Mouse (Mus musculus) hematopoietic stem cell, adult 5-6 weeks (primary cell): Measurements from ENCODE around the gene Dnah14. TPM values are rescaled to one million over a fixed set of nuclear protein-coding genes. Genes with fewer than 3 reads are reported as not detected.

Experiments used
- ATAC-seq, 2 experiments: fragments of 125-278 bp in 1 of 2; replicated peaks in 1 of 2; 2 replicates each; pipeline ENCODE4 v1.8.0; 2016 to 2017; ENCODE audit warnings: inconsistent platforms in 2 of 2, mild to moderate bottlenecking in 2 of 2, moderate number of reproducible peaks in 2 of 2, low read depth in 1 of 2, moderate TSS enrichment in 1 of 2; ENCODE audit not compliant: low FRiP score in 2 of 2, poor library complexity in 2 of 2, severe bottlenecking in 2 of 2, insufficient read depth in 1 of 2, low TSS enrichment in 1 of 2
- total RNA-seq: library from RNA; stranded (forward); fragments of 172-1452, 232-1000 nt; gene quantifications from 2 replicates; pipeline ENCODE4 v1.2.3, GENCODE M21; 2017

Gene Dnah14
- total RNA-seq, 1 experiment from 2014 or later, result 8.0 TPM

- ATAC-seq, result no peak
Measured at GRCm38 (mm10) chr1:181838111-181838510, 261.8 kb downstream of the Dnah14 start.

- peak in 1 of 2 experiments; percentile 13; a peak in 1 of 4 replicates for ATAC-seq
Measured at GRCm38 (mm10) chr1:181839746-181840366, 263.5 kb downstream of the Dnah14 start.

DNA sequence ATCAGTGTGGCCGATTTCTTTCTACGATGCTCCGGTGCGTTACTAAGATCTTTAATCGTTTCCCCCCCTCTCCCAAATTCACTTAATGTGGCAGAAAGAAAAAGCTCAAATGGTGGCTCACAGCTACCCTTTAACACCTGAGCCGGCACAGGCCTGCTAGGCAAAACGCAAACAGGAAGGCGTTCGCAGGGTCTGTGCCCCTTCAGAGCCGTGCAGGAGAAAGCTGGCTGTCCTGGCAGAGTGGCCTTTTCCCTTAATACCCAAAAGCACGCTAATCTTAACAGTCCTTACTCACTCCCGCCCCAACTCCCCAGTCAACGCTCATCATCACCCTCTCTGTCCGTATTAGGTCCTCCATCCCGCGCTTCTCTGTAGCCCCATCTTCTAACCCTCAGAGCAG, 265.0 kb downstream of the Dnah14 start:
- no peak for ATAC-seq

GRCm38 (mm10) chr1:181841864-181842672, 265.7 kb downstream of the Dnah14 start:
- ATAC-seq, result peak; percentile 90 to 94

- 0 out of 4 replicates have a peak, but pooled peaks of 1 of the 2 experiments have one; percentile 15 for ATAC-seq
Measured at GRCm38 (mm10) chr1:181842781-181843180, 266.4 kb downstream of the Dnah14 start, which contains the start of gene Lbr. Gene Lbr (minus strand): TSS chr1:181843046.

DNA sequence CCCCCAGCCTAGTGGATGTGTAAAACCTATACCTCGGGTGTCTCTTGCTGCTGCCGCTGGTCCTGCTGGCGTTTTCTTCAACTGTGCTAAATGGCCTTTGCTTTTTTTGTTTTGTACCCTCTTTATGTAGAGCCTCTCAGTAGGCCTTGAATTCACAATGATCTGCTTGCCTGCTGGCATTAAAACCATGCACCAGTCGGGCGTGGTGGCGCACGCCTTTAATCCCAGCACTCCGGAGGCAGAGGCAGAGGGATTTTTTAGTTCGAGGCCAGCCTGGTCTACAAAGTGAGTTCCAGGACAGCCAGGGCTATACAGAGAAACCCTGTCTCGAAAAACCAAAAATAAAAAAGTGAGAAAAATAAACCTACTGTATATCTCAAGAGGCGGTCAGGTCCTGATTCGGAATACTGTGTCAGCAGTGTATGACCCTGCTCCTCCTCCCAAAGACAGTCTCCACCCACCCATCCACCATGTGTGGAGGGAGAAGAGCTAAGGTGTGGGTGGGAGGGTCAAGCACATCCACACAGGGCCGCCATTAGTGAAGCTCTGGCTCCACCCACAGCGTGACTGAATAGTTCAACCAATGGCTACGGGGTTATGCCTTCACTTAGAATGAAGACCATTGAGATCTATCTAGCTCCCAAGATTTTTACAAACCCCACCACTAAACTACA, 268.7 kb downstream of the Dnah14 start:
- no peak for ATAC-seq

DNA sequence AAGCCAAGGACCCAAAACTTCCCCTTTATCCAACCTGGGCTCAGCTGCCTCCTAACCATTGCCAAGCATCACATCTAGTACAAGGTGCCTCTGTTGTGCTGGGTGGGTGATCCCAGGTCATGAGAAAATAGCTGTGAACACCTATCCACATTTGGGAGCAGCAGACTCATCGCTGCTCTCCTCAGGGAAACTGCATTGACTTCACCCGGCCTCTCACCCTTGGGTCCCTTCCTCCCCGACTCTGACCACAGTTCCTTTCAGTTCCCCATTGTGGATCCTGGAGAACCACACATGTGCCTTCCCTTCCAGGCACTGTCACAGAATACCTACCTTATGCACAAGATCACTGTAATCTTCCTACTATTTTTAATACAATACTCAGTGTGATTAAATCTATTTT, 269.4 kb downstream of the Dnah14 start:
- ATAC-seq, result no peak

- no peak for ATAC-seq
Measured at GRCm38 (mm10) chr1:181847396-181847795, 271.0 kb downstream of the Dnah14 start.

DNA sequence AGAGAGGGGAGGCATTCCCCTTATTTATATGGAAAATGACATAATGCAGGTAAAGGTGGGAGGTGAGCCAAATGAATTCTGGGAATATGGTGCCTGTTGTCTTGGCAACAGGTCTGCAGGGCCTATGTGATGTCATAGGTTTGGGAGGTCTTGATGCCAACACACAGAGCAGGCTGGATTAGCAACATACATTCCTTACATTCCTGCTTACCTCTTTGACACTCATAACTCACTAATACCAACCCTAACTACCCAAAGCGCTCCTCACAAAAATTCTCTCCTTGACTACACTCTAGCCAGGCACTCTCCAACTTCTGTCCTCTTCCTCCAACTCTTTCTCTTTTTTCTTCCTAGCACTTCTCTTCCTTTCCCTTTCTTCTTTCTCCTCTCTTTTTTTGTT, 271.9 kb downstream of the Dnah14 start:
- no peak for ATAC-seq

DNA sequence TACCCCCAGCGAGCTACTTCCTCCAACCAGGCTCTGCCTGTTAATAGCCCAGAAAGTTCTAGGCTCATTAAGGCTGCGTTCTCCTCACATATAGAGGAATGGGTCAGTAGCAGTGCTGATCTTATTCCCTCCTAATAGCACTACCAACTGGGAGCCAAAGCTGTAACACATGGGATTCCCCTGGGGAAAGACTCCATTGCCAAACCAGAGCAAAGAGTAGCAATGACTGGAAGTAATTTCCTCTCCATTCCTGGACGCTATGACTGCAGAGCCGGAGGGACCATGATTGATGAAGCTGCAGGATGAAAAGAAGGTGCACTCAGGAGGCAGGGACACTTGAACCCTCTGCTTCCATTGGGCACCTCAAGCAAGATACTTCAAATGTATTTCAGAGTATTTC, 274.1 kb downstream of the Dnah14 start:
- no peak for ATAC-seq

DNA sequence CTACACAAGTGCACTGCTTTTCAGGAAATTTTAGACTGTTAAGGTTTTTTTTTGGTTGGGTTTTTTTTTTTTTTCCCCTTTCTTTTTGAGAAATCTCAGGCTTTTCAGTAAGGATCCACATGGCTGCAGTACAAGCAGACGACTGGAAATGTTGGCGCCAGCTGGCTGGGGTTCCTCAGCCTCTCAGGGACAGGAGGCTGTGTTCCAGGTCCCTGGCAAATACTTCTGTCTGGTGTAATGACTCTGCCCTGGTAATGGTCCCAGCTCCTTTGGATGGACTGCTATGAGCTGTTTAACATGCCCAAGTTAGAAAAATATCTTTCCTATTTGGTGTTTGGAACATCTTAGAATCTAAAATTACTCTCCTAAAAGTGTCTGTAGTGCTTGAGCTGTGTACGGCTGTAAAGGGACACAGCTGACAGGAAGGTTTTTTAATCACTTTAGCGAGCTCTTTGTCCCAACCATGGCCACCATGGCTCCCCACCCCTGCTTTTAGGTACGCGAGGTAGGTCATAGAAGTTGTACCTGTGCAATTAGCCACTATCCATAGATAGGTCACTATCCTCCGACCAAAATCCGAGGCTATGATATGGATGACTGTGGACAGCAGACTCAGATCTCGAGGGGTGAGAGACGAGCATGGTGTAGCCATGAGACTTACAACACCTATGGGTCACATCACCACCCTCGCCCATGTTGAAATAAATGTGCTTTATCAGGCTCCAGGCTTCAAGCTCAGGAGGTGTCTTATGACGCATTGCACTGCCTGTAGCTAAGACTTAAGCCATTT, 275.4 kb downstream of the Dnah14 start:
- 0 out of 4 replicates have a peak, but pooled peaks of 1 of the 2 experiments have one; percentile 5 for ATAC-seq

- peak; percentile 63 to 73 for ATAC-seq
Measured at GRCm38 (mm10) chr1:181852466-181852865, 276.1 kb downstream of the Dnah14 start.

DNA sequence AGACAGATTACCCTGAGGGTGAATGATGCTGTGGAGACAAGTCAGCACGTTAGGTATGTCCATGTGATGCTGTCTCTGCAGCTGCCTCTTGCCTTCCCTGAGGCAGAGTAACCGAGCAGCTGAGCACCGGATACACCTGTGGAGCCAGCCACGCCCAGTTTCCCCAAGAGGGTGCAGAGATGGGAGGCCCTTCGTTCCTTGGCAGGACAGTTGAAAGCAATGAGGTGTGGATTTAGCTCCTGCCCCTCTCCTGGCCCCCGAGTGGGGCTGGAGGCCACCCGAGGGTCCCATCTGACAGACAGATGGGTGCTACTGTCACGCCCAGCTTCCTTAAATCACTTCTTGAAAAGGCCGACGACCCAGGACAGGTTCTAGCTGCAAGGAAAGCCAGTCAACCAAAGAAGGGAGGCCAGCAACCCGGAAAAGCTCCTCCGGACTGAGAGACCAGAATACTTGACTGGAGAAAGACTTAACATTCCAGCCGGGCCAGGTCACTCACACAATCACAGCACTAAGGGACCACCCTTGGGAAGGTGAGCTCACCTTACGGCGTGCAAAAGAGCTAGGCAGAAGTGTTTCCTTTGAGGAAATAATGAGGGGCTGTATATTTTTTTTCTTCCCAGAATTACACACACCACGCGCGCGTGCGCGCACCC, 276.9 kb downstream of the Dnah14 start:
- peak; percentile 90 to 94 for ATAC-seq

DNA sequence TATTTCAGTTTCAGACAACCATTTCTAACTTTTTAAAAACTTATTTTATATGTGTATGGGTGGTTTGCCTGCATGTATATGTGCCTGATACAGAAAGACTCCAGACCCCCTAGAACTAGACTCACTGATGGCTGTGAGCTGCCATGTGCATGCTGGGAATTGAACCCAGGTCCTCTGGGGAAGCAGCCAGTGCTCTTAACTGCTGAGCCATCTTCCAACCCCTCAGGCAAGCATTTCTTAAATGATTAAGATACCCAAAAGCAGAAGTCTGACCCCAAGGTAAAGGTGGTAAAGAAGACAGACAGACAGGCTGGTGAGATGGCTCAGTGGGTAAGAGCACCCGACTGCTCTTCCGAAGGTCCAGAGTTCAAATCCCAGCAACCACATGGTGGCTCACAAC, 278.5 kb downstream of the Dnah14 start:
- ATAC-seq, result no peak

DNA sequence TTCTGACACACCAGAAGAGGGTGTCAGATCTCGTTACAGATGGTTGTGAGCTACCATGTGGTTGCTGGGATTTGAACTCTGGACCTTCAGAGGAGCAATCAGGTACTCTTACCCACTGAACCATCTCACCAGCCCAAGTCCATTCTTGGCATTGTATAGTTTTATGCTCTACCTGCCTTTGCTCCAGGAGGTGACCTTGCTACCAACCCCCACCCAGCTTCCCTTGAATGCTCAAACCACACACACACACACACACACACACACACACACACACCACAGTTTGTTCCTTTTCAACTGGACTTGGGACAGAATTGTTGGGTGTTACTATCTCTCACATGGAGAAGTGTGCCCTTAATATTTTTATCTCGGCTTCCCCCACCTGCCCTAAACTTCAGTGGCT, 280.0 kb downstream of the Dnah14 start:
- no peak for ATAC-seq

DNA sequence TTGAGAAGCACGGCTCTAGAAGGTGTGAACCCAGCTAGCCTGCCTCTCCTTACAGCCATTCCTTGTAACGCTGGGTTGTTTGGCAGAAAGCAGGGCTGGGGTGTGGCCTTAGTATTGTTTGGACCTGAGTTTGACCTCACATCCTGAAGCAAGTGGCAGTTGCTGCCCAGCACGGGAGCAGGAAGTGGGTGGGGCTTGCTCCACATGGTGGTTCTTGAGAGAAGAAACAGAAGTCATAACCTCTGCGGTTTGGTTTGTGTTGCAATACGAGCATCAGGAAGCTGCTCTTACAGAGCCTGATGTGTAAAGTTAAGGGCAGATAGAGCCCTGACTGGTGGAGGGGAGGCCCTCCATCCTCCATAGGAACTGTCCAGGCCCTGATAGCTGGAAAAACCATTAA, 284.3 kb downstream of the Dnah14 start:
- ATAC-seq, result peak; percentile 99
